Mouse (Mus musculus) limb, embryonic 14.5 days (tissue): ENCODE measurements around the gene Myo1f. TPM values are rescaled to one million over a fixed set of nuclear protein-coding genes. Genes with fewer than 3 reads are reported as not detected.

Experiments
- ATAC-seq: fragments of 200-750 bp; cut with Nextera tagmentation; 2 replicates; pipeline ENCODE4 v1.8.0; 2017; ENCODE audit warnings: low read depth, moderate number of reproducible peaks, moderate TSS enrichment; ENCODE audit not compliant: low FRiP score
- DNase-seq: peaks from one replicate; pipeline ENCODE4 v3.0.0-alpha.2; 2015; ENCODE audit warnings: low spot score
- H3K27ac ChIP-seq: fragments of 300-500 bp; sonication (generic); replicated peaks from 2 replicates; pipeline ENCODE4 v1.5.1; 2014; ENCODE audit warnings: low read depth, mild to moderate bottlenecking, low read length, moderate library complexity, mixed read lengths
- H3K27me3 ChIP-seq: fragments of 300-500 bp; sonication (generic); 2 replicates; pipeline ENCODE4 v1.6.1; 2014; ENCODE audit warnings: low read length, mixed read lengths; ENCODE audit not compliant: control insufficient read depth, insufficient read depth
- H3K36me3 ChIP-seq: fragments of 300-500 bp; sonication (generic); 2 replicates; pipeline ENCODE4 v1.6.1; 2014; ENCODE audit warnings: mild to moderate bottlenecking, low read length, moderate library complexity, mixed read lengths; ENCODE audit not compliant: control insufficient read depth, insufficient read depth
- H3K4me1 ChIP-seq: fragments of 300-500 bp; sonication (generic); 2 replicates; pipeline ENCODE4 v1.6.1; 2014; ENCODE audit warnings: antibody characterized with exemption, low read length, mixed read lengths; ENCODE audit not compliant: control insufficient read depth, insufficient read depth
- H3K4me2 ChIP-seq: fragments of 300-500 bp; sonication (generic); replicated peaks from 2 replicates; pipeline ENCODE4 v1.6.1; 2014; ENCODE audit warnings: low read depth, mild to moderate bottlenecking, low read length, moderate library complexity; ENCODE audit not compliant: severe bottlenecking
- H3K4me3 ChIP-seq: fragments of 300-500 bp; sonication (generic); replicated peaks from 2 replicates; pipeline ENCODE4 v1.5.1; 2014; ENCODE audit warnings: low read length
- H3K9ac ChIP-seq: fragments of 300-500 bp; sonication (generic); 2 replicates; pipeline ENCODE4 v1.6.1; 2014; ENCODE audit warnings: mild to moderate bottlenecking, low read depth, low read length, moderate library complexity; ENCODE audit not compliant: severe bottlenecking
- H3K9me3 ChIP-seq: fragments of 300-500 bp; sonication (generic); 2 replicates; pipeline ENCODE4 v1.6.1; 2016; ENCODE audit warnings: low read length; ENCODE audit not compliant: control insufficient read depth
- POLR2A ChIP-seq: fragments of 200-500 bp; IDR thresholded peaks from 2 replicates; pipeline ENCODE4 v1.8.0; 2012; ENCODE audit warnings: inconsistent platforms, mild to moderate bottlenecking, moderate library complexity, borderline replicate concordance; ENCODE audit not compliant: insufficient read depth, insufficient read length; ENCODE audit errors: extremely low read depth
- WGBS: fragments of 180-500 bp; shearing (Covaris S2); extraction: QIAGEN DNeasy Blood & Tissue Kit; methylation state at CpG from one replicate; pipeline ENCODE4 v1.1.7; 2014; 5-methylcytosine and 5-hydroxymethylcytosine counted together
- polyA plus RNA-seq, 2 experiments: library from polyadenylated mRNA; depleted of rRNA in 1 of 2; stranded (reverse) in 1 of 2; unstranded in 1 of 2; fragments of >200 nt; fragmentation: Nextera tagmentation in 1 of 2; extraction: Ambion mirVana in 1 of 2; gene quantifications; 2 replicates each; pipeline versions ENCODE4 v1.2.1 to v1.2.3; 2012 to 2014

The Myo1f gene
- polyA plus RNA-seq, 2 experiments: 3.5 to 5.0 TPM

GRCm38 (mm10) chr17:33520366-33520765 is 35.1 kb upstream of the Myo1f start:
- 39% methylated on average over 1 of the region's 1 CpGs for WGBS
- H3K27ac ChIP-seq: no peak overlapping the region

GRCm38 (mm10) chr17:33523431-33523917 is 32.0 kb upstream of the Myo1f start:
- WGBS: under 1% methylated on average over 13 of the region's 13 CpGs
- H3K27ac ChIP-seq: peak overlapping the region; percentile 87
- no peaks in the 10 kb centered on the region for H3K27me3 ChIP-seq
- TF ChIP-seq POLR2A: no peak
- H3K4me3 ChIP-seq: peak overlapping the region; percentile 72
- peaks cover 4% of the 10 kb centered on the region for H3K36me3 ChIP-seq
- peaks cover 20% of the 10 kb centered on the region for H3K4me1 ChIP-seq
- H3K9me3 ChIP-seq: no peaks in the 10 kb centered on the region
- peak overlapping the region; percentile 83 for H3K4me2 ChIP-seq
- ATAC-seq (peak; percentile 76), DNase-seq (peak; percentile 25)
- peak overlapping the region; percentile 63 for H3K9ac ChIP-seq

More at GRCm38 (mm10) chr17:33520366-33520765, 35.1 kb upstream of the Myo1f start:
- Histone ChIP-seq H3K9me3 (no peaks in the 10 kb centered on the region), H3K4me3 (no peak overlapping the region), H3K4me2 (no peak overlapping the region), H3K36me3 (no peaks in the 10 kb centered on the region), H3K4me1 (peaks cover 7% of the 10 kb centered on the region), H3K9ac (no peak overlapping the region), H3K27me3 (no peaks in the 10 kb centered on the region)
- TF ChIP-seq POLR2A: no peak
- ATAC-seq (no peak), DNase-seq (no peak)

- DNase-seq (peak; percentile 88), ATAC-seq (peak; percentile 85)
- WGBS: under 1% methylated on average over 40 of the region's 44 CpGs
- H3K27ac ChIP-seq: peak within 1 kb of the TSS; percentile 87
- H3K4me3 ChIP-seq: peak within 1 kb of the TSS; percentile 72
- peak; percentile 29; the same call in 1 of the 2 replicates for TF ChIP-seq POLR2A
- no peaks in the 10 kb centered on the region for H3K9me3 ChIP-seq
- H3K36me3 ChIP-seq: peaks cover 11% of the 10 kb centered on the region
- H3K4me2 ChIP-seq: peak within 1 kb of the TSS; percentile 83
- H3K9ac ChIP-seq: peak within 1 kb of the TSS; percentile 63
- H3K27me3 ChIP-seq: no peaks in the 10 kb centered on the region
- H3K4me1 ChIP-seq: peaks cover 20% of the 10 kb centered on the region
These were observed 31.4 kb upstream of the Myo1f start, which contains the start of gene Adamts10 for GRCm38 (mm10) chr17:33523918-33524755. Adamts10 (plus strand) TSS chr17:33524204.

- H3K9me3 ChIP-seq: no peaks in the 10 kb centered on the region
- peak overlapping the region; percentile 87 for H3K27ac ChIP-seq
- H3K36me3 ChIP-seq: peaks cover 19% of the 10 kb centered on the region
- ATAC-seq (peak; percentile 27; the same call in 1 of the 2 replicates), DNase-seq (peak; percentile 15)
- peak overlapping the region; percentile 63 for H3K9ac ChIP-seq
- TF ChIP-seq POLR2A: no peak
- H3K4me3 ChIP-seq: peak overlapping the region; percentile 72
- peak overlapping the region; percentile 83 for H3K4me2 ChIP-seq
- H3K27me3 ChIP-seq: no peaks in the 10 kb centered on the region
- 6% methylated on average over 2 of the region's 2 CpGs for WGBS
- peaks cover 20% of the 10 kb centered on the region for H3K4me1 ChIP-seq
These were observed 30.6 kb upstream of the Myo1f start for GRCm38 (mm10) chr17:33524806-33525373.

- H3K9ac ChIP-seq: no peak overlapping the region
- peak overlapping the region; percentile 33; the same call in 1 of the 2 replicates for H3K27ac ChIP-seq
- no peak for ATAC-seq
- peak overlapping the region; percentile 30 for H3K4me2 ChIP-seq
- H3K36me3 ChIP-seq: peaks cover 35% of the 10 kb centered on the region
- TF ChIP-seq POLR2A: no peak
- peaks cover 20% of the 10 kb centered on the region for H3K4me1 ChIP-seq
- DNase-seq: peak; percentile 63
- H3K9me3 ChIP-seq: no peaks in the 10 kb centered on the region
- no peak overlapping the region for H3K4me3 ChIP-seq
- no peaks in the 10 kb centered on the region for H3K27me3 ChIP-seq
- 66% methylated on average over 3 of the region's 3 CpGs for WGBS
These were observed 29.0 kb upstream of the Myo1f start for GRCm38 (mm10) chr17:33526506-33526905.
